Mouse (Mus musculus) kidney, adult 2 months (tissue): ENCODE measurements at regions not wholly inside any gene's neighbourhood (a gene's known extent, or its start where the extent isn't known, plus 50 kb on each side); places are given as distances from the start of the nearest gene placed in this dataset.
"Not testable (repeated sequence)": the region's sequence is repeated elsewhere in the genome, so short reads cannot be mapped to it uniquely, and the experiment has no call there.

Source experiments
- CTCF ChIP-seq: fragments of 200-500 bp; conservative IDR thresholded peaks from 2 replicates; pipeline ENCODE4 v1.5.1; 2011; ENCODE audit warnings: low read depth, mild to moderate bottlenecking, control low read depth, low read length, moderate library complexity, mixed read lengths; ENCODE audit not compliant: insufficient read depth, insufficient read length
- POLR2A ChIP-seq: fragments of 200-500 bp; IDR thresholded peaks from one replicate; pipeline ENCODE4 v1.6.1; 2011; ENCODE audit warnings: low read depth, low read length, control low read depth

GRCm38 (mm10) chr1:5260874-5261273, 453.2 kb downstream of the Gm37988 start:
- not testable (repeated sequence) for TF ChIP-seq POLR2A, CTCF
